Mouse (Mus musculus) liver, postnatal 0 days (tissue): ENCODE measurements at regions not wholly inside any gene's neighbourhood (a gene's known extent, or its start where the extent isn't known, plus 50 kb on each side); places are given as distances from the start of the nearest gene placed in this dataset.

Source experiments
- ATAC-seq: fragments of 200-750 bp; cut with Nextera tagmentation; 2 replicates; pipeline ENCODE4 v1.8.0; 2017; ENCODE audit warnings: mild to moderate bottlenecking, moderate library complexity
- DNase-seq: peaks from one replicate; pipeline ENCODE4 v3.0.0-alpha.2; 2016
- H3K27ac ChIP-seq: fragments of 300-500 bp; sonication (generic); 2 replicates; pipeline ENCODE4 v1.5.1; 2014; ENCODE audit warnings: antibody characterized with exemption, moderate library complexity, mild to moderate bottlenecking, low read depth
- H3K27me3 ChIP-seq: fragments of 300-500 bp; sonication (generic); 2 replicates; pipeline ENCODE4 v1.6.1; 2014; ENCODE audit warnings: low read length, control low read depth, mixed read lengths; ENCODE audit not compliant: insufficient read depth
- H3K36me3 ChIP-seq: fragments of 300-500 bp; sonication (generic); replicated peaks from 2 replicates; pipeline ENCODE4 v1.6.1; 2014; ENCODE audit warnings: mild to moderate bottlenecking, control low read depth, low read length, moderate library complexity, mixed read lengths; ENCODE audit not compliant: insufficient read depth
- H3K4me1 ChIP-seq: fragments of 300-500 bp; sonication (generic); 2 replicates; pipeline ENCODE4 v1.6.1; 2014; ENCODE audit warnings: antibody characterized with exemption, mild to moderate bottlenecking, control low read depth; ENCODE audit not compliant: insufficient read depth
- H3K4me2 ChIP-seq: fragments of 300-500 bp; sonication (generic); 2 replicates; pipeline ENCODE4 v1.6.1; 2014; ENCODE audit warnings: low read depth, mild to moderate bottlenecking, low read length, moderate library complexity, mixed read lengths
- H3K4me3 ChIP-seq: fragments of 300-500 bp; sonication (generic); 2 replicates; pipeline ENCODE4 v1.5.1; 2014; ENCODE audit warnings: low read depth, low read length
- H3K9ac ChIP-seq: fragments of 300-500 bp; sonication (generic); replicated peaks from 2 replicates; pipeline ENCODE4 v1.6.1; 2014; ENCODE audit warnings: mild to moderate bottlenecking, moderate library complexity
- H3K9me3 ChIP-seq: fragments of 300-500 bp; sonication (generic); 2 replicates; pipeline ENCODE4 v1.6.1; 2016; ENCODE audit warnings: mild to moderate bottlenecking, control low read depth, low read length, mixed read lengths
- CTCF ChIP-seq: sonication (generic); IDR thresholded peaks from 2 replicates; pipeline ENCODE4 v1.5.1; 2016; ENCODE audit warnings: antibody characterized with exemption, low read depth
- EP300 ChIP-seq: IDR thresholded peaks from 2 replicates; pipeline ENCODE4 v1.6.1; 2016; ENCODE audit warnings: antibody characterized with exemption, low read depth, mild to moderate bottlenecking

DNA sequence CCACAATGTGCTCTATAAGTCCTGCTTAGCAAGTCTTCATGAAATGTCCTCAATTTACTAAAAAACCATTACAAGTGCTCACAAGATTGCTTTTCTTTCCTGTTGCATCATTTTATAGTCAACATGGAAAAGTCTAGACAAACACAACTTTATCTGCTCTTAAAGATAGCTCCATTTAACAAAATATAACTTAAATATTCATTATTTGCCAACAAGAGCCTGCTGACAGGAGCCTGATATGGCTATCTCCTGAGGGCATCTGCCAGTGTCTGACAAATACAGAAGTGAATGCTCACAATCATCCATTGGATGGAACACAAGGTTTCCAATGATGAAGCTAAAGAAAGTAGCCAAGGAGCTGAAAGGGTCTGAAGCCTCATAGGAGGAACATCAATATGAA, 197.8 kb downstream of the Ndufa4 start:
- H3K9ac ChIP-seq, result no peak overlapping the region
- H3K36me3 ChIP-seq, result no peaks in the 10 kb centered on the region
- H3K9me3 ChIP-seq, result no peaks in the 10 kb centered on the region
- H3K4me2 ChIP-seq, result no peak overlapping the region
- DNase-seq (peak; percentile 17), ATAC-seq (peak; percentile 80)
- no peaks in the 10 kb centered on the region for H3K27me3 ChIP-seq
- no peak overlapping the region for H3K27ac ChIP-seq
- no peak overlapping the region for H3K4me3 ChIP-seq
- TF ChIP-seq EP300, result peak; percentile 95
- TF ChIP-seq CTCF, result no peak
- H3K4me1 ChIP-seq, result peaks cover 4% of the 10 kb centered on the region; the same call in 1 of the 2 replicates
